Mouse (Mus musculus): Measurements from ENCODE around the gene Psma7.

Gene Psma7

DNA sequence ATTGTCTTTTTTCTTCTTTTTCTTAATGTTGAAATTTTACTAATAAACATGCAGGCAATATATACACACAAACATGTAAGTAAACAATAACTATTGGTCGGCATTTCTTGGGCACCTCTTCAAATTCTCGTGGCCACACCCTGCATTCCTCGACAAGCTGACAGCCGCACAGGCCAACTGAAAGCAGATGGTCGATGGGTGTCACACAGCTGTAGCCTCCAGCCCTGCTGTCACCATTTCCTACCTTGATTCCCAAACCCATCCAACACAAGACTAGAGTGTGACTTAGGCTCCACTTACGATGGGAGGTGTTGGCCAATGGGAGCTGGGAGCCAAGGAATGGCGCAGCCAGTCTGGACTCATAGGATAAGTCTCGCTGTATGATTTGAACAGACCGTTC, 40.6 kb downstream of the Psma7 start:
- no peak for DNase-seq (ENCODE audit: low spot score in 2 of 2)

DNA sequence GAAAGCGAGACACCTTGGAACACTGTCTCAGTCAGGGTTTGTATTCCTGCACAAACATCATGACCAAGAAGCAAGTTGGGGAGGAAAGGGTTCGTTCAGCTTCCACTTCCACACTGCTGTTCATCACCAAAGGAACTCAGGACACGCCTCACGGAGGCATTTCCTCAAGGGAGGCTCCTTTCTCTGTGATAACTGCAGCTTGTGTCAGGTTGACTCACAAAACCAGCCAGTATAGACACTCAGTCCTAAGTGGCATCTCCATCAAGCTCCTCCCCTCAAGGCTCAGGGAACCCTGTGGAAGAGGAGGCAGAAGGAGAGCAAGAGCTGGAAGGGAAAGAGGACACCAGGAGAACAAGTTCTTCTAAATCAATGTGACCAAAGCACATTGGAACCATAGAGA, 43.8 kb downstream of the Psma7 start:
- no peak for DNase-seq (ENCODE audit: low spot score in 2 of 2)

DNA sequence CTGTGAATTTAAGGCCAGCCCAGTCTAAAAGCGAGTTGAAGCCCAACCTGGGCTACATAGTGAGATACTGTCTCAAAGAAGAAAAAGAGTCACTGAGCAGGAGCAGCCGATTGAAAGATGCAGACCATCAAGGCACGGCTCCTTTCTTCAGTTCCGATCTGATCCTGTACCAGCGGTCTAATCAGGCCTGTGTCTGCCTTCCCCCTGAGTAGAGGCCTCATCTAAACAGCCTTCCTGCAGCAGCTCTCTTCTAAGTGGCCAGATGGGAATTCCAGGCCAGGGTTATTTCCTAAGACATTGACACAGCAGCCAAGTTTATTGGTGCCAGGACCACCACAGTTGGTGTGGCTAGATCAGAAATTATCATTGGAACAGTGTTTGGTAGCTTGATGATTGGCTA, 49.2 kb downstream of the Psma7 start:
- DNase-seq (ENCODE audit: low spot score in 2 of 2): no peak

DNA sequence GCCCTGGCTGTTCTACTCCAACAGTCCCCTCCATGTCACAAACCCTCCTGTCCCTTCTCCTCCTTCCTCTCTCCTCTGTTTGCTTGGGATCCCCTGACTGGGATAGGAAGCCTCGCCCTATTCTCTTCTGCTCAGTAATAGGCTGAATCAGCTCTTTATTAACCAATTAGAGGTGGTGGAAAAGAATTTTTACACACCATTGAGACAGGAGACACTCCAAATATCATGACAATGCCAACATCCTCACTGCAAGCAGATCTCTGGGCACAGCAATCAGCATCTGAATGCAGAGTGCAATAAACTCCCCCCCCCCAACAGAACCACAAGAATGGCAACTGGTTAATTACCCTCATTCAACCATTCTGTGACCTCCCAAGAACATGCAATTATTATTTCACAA, 53.1 kb downstream of the Psma7 start:
- DNase-seq (ENCODE audit: low spot score in 2 of 2): no peak

DNA sequence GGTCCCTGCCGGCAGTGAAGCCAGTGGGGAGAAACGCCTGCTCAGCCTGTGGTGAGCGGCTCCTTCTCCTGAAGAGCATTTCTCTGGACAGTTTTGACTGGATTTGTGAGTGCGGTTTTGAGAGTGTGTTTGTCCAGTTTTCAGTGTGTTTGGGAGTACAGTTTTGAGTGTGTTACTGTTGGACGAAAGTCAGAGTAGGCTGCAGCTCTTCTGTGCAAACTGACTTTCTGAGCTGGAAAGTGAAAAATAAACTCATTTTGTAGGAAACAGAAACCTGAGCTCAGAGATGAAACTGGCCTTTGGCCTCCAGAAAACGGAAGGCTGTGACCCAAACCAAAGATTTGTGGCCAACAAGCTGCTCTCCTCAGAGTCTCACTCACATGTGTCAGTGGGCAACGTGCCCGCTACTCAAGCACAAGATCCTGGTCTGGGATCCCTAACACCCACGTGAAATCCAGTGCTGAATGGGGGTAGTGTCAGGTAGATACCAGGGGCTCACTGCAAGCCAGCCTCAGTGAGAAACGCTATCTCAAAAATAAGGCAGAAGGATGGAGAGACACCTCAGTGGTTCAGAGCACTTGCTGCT, 55.7 kb downstream of the Psma7 start:
- no peak for DNase-seq (ENCODE audit: low spot score in 2 of 2)

Measured in spleen, postnatal 14 days (tissue).